ENCODE assay signal across 9 mouse cellular contexts in the genomic region with DNA sequence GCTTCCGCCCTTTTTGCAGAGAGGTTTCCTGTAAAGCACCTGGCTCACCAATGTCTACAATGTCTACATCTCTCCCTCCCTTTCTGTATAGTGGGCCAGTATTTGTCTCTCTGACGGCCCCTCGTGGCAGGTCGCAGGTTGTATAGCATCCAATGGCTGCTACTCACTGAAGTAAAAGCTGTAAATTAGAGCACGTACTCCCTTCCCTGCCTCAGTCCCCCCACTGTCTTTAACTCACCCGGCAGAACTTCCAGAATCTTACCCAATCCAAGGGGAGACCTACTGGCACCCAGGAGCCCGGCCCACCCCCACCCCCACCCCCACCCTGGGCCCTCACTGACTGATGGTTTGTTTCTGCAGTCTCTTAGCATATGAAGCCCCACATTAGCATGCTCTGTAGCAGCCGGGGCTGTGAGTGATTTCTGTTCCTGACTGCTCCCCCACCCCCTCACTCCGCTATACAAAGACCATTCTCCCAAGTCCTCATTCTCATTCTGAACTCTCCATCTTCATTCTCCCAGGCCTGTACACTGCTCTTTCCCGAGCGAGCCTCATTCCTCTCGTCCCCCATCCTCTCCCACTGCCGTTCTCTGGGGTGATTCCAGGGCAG.
A peak's percentile ranks its signal among the peaks of the same experiment; 100 is the strongest.
DNase-seq lines count a peak whose midpoint lies in the region; ATAC-seq lines count a peak whose summit lies in the region.
"Had no signal": no experiment of that assay in that cellular context is flagged by ENCODE, and none has a peak within 500 bp of the region (broad histone marks: within the 10 kb centered on the region; RNA-seq: fewer than 3 reads in every experiment).

No protein-coding gene starts in this region.

- peak overlapping the region; percentile 93 for H3K27ac ChIP-seq in forebrain, embryonic 15.5 days (replicated peaks)
- peak overlapping the region; percentile 91 for H3K27ac ChIP-seq in midbrain, embryonic 14.5 days (replicated peaks; ENCODE audit: low read depth, low read length)
- no peak overlapping the region for H3K27ac ChIP-seq in heart, embryonic 10.5 days
- H3K27ac ChIP-seq: intestine, embryonic 15.5 days had no signal

- no peaks in the 10 kb centered on the region for H3K27me3 ChIP-seq in forebrain, embryonic 15.5 days
- no peaks in the 10 kb centered on the region for H3K27me3 ChIP-seq in midbrain, embryonic 14.5 days (ENCODE audit: control insufficient read depth, insufficient read depth, low read length)
- no peaks in the 10 kb centered on the region for H3K27me3 ChIP-seq in heart, embryonic 10.5 days (ENCODE audit: insufficient read depth, poor library complexity, severe bottlenecking)
- H3K27me3 ChIP-seq: intestine, embryonic 15.5 days had no signal

- peaks cover 45% of the 10 kb centered on the region for H3K4me1 ChIP-seq in forebrain, embryonic 15.5 days
- H3K4me1 ChIP-seq in midbrain, embryonic 14.5 days (ENCODE audit: control insufficient read depth, insufficient read depth, low read length), result peaks cover 37% of the 10 kb centered on the region
- H3K4me1 ChIP-seq in heart, embryonic 10.5 days, result 0 out of 2 replicates have a peak, but pooled peaks cover 4% of the 10 kb centered on the region

- peak; percentile 53 for ATAC-seq in frontal cortex, adult (ENCODE audit: low TSS enrichment)
- ATAC-seq in forebrain, embryonic 15.5 days (replicated peaks), result peak; percentile 90
- ATAC-seq in midbrain, embryonic 14.5 days (ENCODE audit: low FRiP score, low TSS enrichment), result peak; percentile 84
- ATAC-seq: intestine, embryonic 15.5 days had no signal

- 2% methylated on average over 13 of the region's 13 CpGs for WGBS in forebrain, embryonic 15.5 days
- 4% methylated on average over 13 of the region's 13 CpGs for WGBS in midbrain, embryonic 14.5 days
- 46% methylated on average over 13 of the region's 13 CpGs for WGBS in heart, embryonic 10.5 days

- H3K4me3 ChIP-seq in forebrain, embryonic 15.5 days, result peak overlapping the region; percentile 36
- peak overlapping the region; percentile 26 for H3K4me3 ChIP-seq in midbrain, embryonic 14.5 days (replicated peaks; ENCODE audit: low read depth, low read length)
- H3K4me3 ChIP-seq in heart, embryonic 10.5 days, result no peak overlapping the region
- H3K4me3 ChIP-seq: intestine, embryonic 15.5 days had no signal

- H3K36me3 ChIP-seq in forebrain, embryonic 15.5 days, result no peaks in the 10 kb centered on the region
- H3K36me3 ChIP-seq in midbrain, embryonic 14.5 days (ENCODE audit: control insufficient read depth, insufficient read depth, low read length), result no peaks in the 10 kb centered on the region
- H3K36me3 ChIP-seq in heart, embryonic 10.5 days, result peaks cover 5% of the 10 kb centered on the region

- no peak for DNase-seq in frontal cortex, postnatal 25 days (ENCODE audit: low spot score in 2 of 2)
- peak; percentile 96 for DNase-seq in ES-CJ7 (ENCODE audit: low read depth, low spot score)
- DNase-seq in midbrain, embryonic 14.5 days, result peak; percentile 76
- no peak for DNase-seq in kidney, adult 18-20 months
- DNase-seq in heart, embryonic 10.5 days (ENCODE audit: low spot score), result no peak
- DNase-seq in adrenal gland, adult 18-20 months (ENCODE audit: low spot score in 2 of 2), result no peak

- peak overlapping the region; percentile 59 for H3K4me2 ChIP-seq in forebrain, embryonic 15.5 days (replicated peaks)
- peak overlapping the region; percentile 52 for H3K4me2 ChIP-seq in midbrain, embryonic 14.5 days (ENCODE audit: low read length)
- H3K4me2 ChIP-seq: intestine, embryonic 15.5 days had no signal

- no peaks in the 10 kb centered on the region for H3K9me3 ChIP-seq in forebrain, embryonic 15.5 days
- no peaks in the 10 kb centered on the region for H3K9me3 ChIP-seq in midbrain, embryonic 14.5 days (ENCODE audit: control insufficient read depth, low read length)
- no peaks in the 10 kb centered on the region for H3K9me3 ChIP-seq in heart, embryonic 10.5 days
- H3K9me3 ChIP-seq: intestine, embryonic 15.5 days had no signal

- H3K9ac ChIP-seq in forebrain, embryonic 15.5 days (replicated peaks), result peak overlapping the region; percentile 61
- peak overlapping the region; percentile 63 for H3K9ac ChIP-seq in midbrain, embryonic 14.5 days (replicated peaks; ENCODE audit: low read length)
- H3K9ac ChIP-seq: intestine, embryonic 15.5 days had no signal

Comparison
In these comparisons a context has a peak if more than half of its experiments do, and no peak if none do; other contexts are left out.
1. DNase-seq: peak in ES-CJ7 (single experiment) and midbrain, embryonic 14.5 days (single experiment); none in frontal cortex, postnatal 25 days (0 of 2), kidney, adult 18-20 months (single experiment), heart, embryonic 10.5 days (single experiment) and adrenal gland, adult 18-20 months (0 of 2).
2. Peak in every context shown above with its lines, with median percentiles within 50 percentile points of each other: ATAC-seq.